Mouse (Mus musculus) testis, adult 2 months (tissue): ENCODE data around the gene Bysl.

ENCODE experiments used
- CTCF ChIP-seq: fragments of 200-500 bp; IDR thresholded peaks from 2 replicates; pipeline ENCODE4 v1.5.1; 2012; ENCODE audit warnings: low read depth, mild to moderate bottlenecking, inconsistent platforms, low read length, moderate library complexity; ENCODE audit not compliant: control insufficient read depth, insufficient read depth, insufficient replicate concordance
- POLR2A ChIP-seq: fragments of 200-500 bp; IDR thresholded peaks from 2 replicates; pipeline ENCODE4 v1.6.1; 2012; ENCODE audit warnings: low read depth, mild to moderate bottlenecking, inconsistent platforms, low read length, moderate library complexity; ENCODE audit not compliant: control insufficient read depth

GRCm38 (mm10) chr17:47594183-47594968 is 16.9 kb downstream of the Bysl start:
- TF ChIP-seq CTCF, result no peak
- TF ChIP-seq POLR2A, result no peak
